Mouse (Mus musculus): ENCODE measurements around the gene Pcid2.

- TF ChIP-seq CTCF (IDR thresholded peaks at IDR 0.05; ENCODE audit: extremely low read depth, insufficient read depth, insufficient read length, insufficient replicate concordance) (no peak), POLR2A (IDR thresholded peaks at IDR 0.05; ENCODE audit: low read depth, low read length) (no peak)
Measured at GRCm38 (mm10) chr8:13057351-13057750, 47.9 kb downstream of the Pcid2 start.
